Mouse (Mus musculus): ENCODE results near the gene Magoh. TPM values are rescaled to one million over a fixed set of nuclear protein-coding genes. Genes with fewer than 3 reads are reported as not detected.

The Magoh gene
- total RNA-seq (2014; rRNA removed) (42.3 and 46.1 TPM in 2 replicates), polyA plus RNA-seq (2012; rRNA removed) (27.4 and 28.5 TPM in 2 replicates)

DNA sequence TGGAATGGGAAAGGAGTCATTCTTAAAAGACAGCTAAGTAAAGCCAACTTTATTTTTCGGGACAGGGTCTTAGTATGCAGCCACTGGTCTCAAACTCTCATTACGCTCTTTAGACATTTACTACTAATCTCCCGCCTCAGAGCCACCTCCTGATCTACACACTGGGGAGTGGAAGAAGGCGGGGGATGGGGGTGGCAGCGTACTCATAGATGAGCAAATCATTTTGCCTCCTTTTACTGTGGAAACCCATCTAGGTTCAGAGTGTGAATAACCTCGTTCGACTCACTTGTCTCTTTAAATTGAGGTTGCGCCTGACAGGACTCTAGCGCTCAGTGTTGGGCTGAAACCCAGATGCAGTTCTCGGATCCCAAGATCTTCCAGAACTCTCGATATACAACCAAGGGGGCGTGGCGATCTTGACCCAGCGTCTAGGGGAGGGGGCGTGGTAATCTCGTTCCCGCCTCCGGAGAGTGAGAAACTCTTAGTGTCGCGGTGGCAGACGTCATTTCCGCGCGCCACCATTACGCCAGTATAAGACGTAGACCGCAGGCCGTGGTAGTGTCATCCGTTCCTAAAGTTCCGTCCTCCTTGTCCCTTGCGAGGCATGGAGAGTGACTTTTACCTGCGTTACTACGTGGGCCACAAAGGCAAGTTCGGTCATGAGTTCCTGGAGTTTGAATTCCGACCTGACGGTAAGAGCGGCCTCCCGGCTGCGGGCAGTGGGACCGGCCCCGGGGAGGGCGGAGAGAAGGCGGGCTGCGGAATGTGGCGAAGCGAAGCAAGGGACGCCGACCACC, at the start of gene Magoh:
Magoh (plus strand) TSS at position 502 of the 797 bp plus-strand sequence.
- TF ChIP-seq POLR2A (IDR thresholded peaks at IDR 0.05; ENCODE audit: extremely low read depth, insufficient read depth, low read length): peak; percentile 59; the same call in 1 of the 2 replicates
- no peak for TF ChIP-seq CTCF (IDR thresholded peaks at IDR 0.05; ENCODE audit: low read depth, low read length)
- H3K27ac ChIP-seq (replicated peaks; ENCODE audit: insufficient read depth, low read depth, low read length): peak within 1 kb of the TSS; percentile 60
- no peaks in the 10 kb centered on the region for H3K27me3 ChIP-seq (ENCODE audit: control insufficient read depth, insufficient read depth, low read length)
- H3K36me3 ChIP-seq (ENCODE audit: control insufficient read depth, insufficient read depth, low read length): peaks cover 20% of the 10 kb centered on the region
- H3K4me3 ChIP-seq (ENCODE audit: insufficient read depth, low read depth, low read length): peak within 1 kb of the TSS; percentile 73
- peaks cover 4% of the 10 kb centered on the region; the same call in 1 of the 2 replicates for H3K4me1 ChIP-seq (ENCODE audit: control insufficient read depth, insufficient read depth, low read length)
- peaks cover 11% of the 10 kb centered on the region; the same call in 1 of the 2 replicates for H3K79me2 ChIP-seq (ENCODE audit: control insufficient read depth, insufficient read depth, low read length)
- H3K9ac ChIP-seq (ENCODE audit: low read depth, low read length): peak within 1 kb of the TSS; percentile 85
- DNase-seq (ENCODE audit: extremely low read depth, low read depth, low spot score): peak; percentile 86
- 3% methylated on average over 48 of the region's 48 CpGs for WGBS

DNA sequence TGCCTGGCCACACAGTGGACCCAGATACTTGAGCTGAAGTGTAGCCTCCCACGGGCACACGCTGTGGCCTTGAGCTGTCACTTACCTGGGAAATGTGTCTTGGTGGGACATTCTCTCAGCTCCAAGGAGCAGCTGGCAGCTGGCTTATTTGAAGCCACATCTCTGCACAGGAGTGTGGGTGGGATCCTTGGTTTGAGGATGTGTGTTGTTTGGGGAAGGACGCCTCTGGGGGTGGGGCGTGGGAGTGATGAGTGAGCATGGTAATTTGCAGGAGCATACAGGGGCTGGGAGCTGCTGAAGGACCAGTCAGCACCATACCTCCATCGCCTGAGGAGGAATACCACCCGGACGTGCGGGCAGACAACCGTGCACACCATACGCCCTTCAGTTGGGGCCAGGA, 49.4 kb upstream of the Magoh start:
- Histone ChIP-seq H3K27ac (replicated peaks; ENCODE audit: insufficient read depth, low read depth, low read length) (no peak overlapping the region), H3K4me3 (ENCODE audit: insufficient read depth, low read depth, low read length) (no peak overlapping the region), H3K4me1 (ENCODE audit: control insufficient read depth, insufficient read depth, low read length) (no peaks in the 10 kb centered on the region), H3K27me3 (ENCODE audit: control insufficient read depth, insufficient read depth, low read length) (no peaks in the 10 kb centered on the region), H3K79me2 (ENCODE audit: control insufficient read depth, insufficient read depth, low read length) (no peaks in the 10 kb centered on the region), H3K9ac (ENCODE audit: low read depth, low read length) (no peak overlapping the region), H3K36me3 (ENCODE audit: control insufficient read depth, insufficient read depth, low read length) (no peaks in the 10 kb centered on the region)
- TF ChIP-seq CTCF (IDR thresholded peaks at IDR 0.05; ENCODE audit: low read depth, low read length): no peak
- TF ChIP-seq POLR2A (IDR thresholded peaks at IDR 0.05; ENCODE audit: extremely low read depth, insufficient read depth, low read length): no peak
- 80% methylated on average over 10 of the region's 10 CpGs for WGBS
- no peak for DNase-seq (ENCODE audit: extremely low read depth, low read depth, low spot score)

- no peaks in the 10 kb centered on the region for H3K4me1 ChIP-seq (ENCODE audit: control insufficient read depth, insufficient read depth, low read length)
- 87% methylated on average over 7 of the region's 7 CpGs for WGBS
- no peak overlapping the region for H3K4me3 ChIP-seq (ENCODE audit: insufficient read depth, low read depth, low read length)
- H3K36me3 ChIP-seq (ENCODE audit: control insufficient read depth, insufficient read depth, low read length): no peaks in the 10 kb centered on the region
- H3K27me3 ChIP-seq (ENCODE audit: control insufficient read depth, insufficient read depth, low read length): no peaks in the 10 kb centered on the region
- TF ChIP-seq POLR2A (IDR thresholded peaks at IDR 0.05; ENCODE audit: extremely low read depth, insufficient read depth, low read length) (no peak), CTCF (IDR thresholded peaks at IDR 0.05; ENCODE audit: low read depth, low read length) (no peak)
- no peak overlapping the region for H3K27ac ChIP-seq (replicated peaks; ENCODE audit: insufficient read depth, low read depth, low read length)
- no peak overlapping the region for H3K9ac ChIP-seq (ENCODE audit: low read depth, low read length)
- H3K79me2 ChIP-seq (ENCODE audit: control insufficient read depth, insufficient read depth, low read length): no peaks in the 10 kb centered on the region
- DNase-seq (ENCODE audit: extremely low read depth, low read depth, low spot score): no peak
Observed at GRCm38 (mm10) chr4:107830821-107831221, 48.7 kb upstream of the Magoh start.

DNA sequence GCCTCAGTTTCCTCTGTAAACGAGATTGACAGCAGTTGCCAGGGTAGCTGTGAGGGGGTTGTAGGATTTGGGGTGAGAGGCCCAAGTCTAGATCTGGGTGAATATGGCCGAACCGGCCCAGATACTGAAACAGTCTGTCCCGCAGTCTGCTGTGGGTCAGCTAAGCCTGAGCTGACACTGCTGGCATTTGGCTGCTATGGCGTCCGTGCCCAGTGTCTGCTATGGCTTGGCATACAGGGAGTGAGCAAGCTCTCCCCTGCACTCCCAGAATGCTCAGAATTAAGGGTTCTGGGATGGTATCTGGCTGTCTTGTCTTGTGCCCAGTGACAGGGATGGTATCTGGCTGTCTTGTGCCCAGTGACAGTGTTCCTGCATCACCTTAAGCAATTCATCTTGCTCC, 47.9 kb upstream of the Magoh start:
- Histone ChIP-seq H3K36me3 (ENCODE audit: control insufficient read depth, insufficient read depth, low read length) (no peaks in the 10 kb centered on the region), H3K4me1 (ENCODE audit: control insufficient read depth, insufficient read depth, low read length) (no peaks in the 10 kb centered on the region), H3K79me2 (ENCODE audit: control insufficient read depth, insufficient read depth, low read length) (no peaks in the 10 kb centered on the region), H3K27me3 (ENCODE audit: control insufficient read depth, insufficient read depth, low read length) (no peaks in the 10 kb centered on the region), H3K4me3 (ENCODE audit: insufficient read depth, low read depth, low read length) (no peak overlapping the region), H3K27ac (replicated peaks; ENCODE audit: insufficient read depth, low read depth, low read length) (no peak overlapping the region), H3K9ac (ENCODE audit: low read depth, low read length) (no peak overlapping the region)
- no peak for DNase-seq (ENCODE audit: extremely low read depth, low read depth, low spot score)
- 87% methylated on average over 6 of the region's 6 CpGs for WGBS
- TF ChIP-seq POLR2A (IDR thresholded peaks at IDR 0.05; ENCODE audit: extremely low read depth, insufficient read depth, low read length) (no peak), CTCF (IDR thresholded peaks at IDR 0.05; ENCODE audit: low read depth, low read length) (no peak)

DNA sequence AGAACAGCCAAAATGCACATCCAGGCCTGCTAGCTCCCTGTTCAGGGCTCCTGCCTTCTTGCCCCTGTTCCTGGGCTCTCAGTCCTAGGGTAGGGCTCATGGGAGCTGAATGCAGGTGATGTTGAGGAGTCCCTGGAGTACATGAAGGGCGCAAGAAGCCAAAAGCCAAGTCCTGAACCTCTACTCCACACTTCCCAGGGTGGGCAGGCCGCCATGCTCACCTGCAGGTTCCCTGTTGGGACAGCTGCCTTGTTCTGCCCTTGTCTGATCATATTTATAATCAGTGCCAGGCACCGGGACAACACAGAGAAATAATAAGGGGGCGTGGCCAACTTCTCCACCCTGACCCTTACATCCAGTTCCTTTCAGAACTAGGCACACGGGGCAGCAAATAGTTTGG, 46.0 kb upstream of the Magoh start:
- H3K4me3 ChIP-seq (ENCODE audit: insufficient read depth, low read depth, low read length): no peak overlapping the region
- H3K27me3 ChIP-seq (ENCODE audit: control insufficient read depth, insufficient read depth, low read length): no peaks in the 10 kb centered on the region
- 81% methylated on average over 5 of the region's 5 CpGs for WGBS
- no peak overlapping the region for H3K9ac ChIP-seq (ENCODE audit: low read depth, low read length)
- TF ChIP-seq POLR2A (IDR thresholded peaks at IDR 0.05; ENCODE audit: extremely low read depth, insufficient read depth, low read length) (no peak), CTCF (IDR thresholded peaks at IDR 0.05; ENCODE audit: low read depth, low read length) (no peak)
- no peaks in the 10 kb centered on the region for H3K79me2 ChIP-seq (ENCODE audit: control insufficient read depth, insufficient read depth, low read length)
- H3K4me1 ChIP-seq (ENCODE audit: control insufficient read depth, insufficient read depth, low read length): no peaks in the 10 kb centered on the region
- H3K36me3 ChIP-seq (ENCODE audit: control insufficient read depth, insufficient read depth, low read length): no peaks in the 10 kb centered on the region
- no peak for DNase-seq (ENCODE audit: extremely low read depth, low read depth, low spot score)
- no peak overlapping the region for H3K27ac ChIP-seq (replicated peaks; ENCODE audit: insufficient read depth, low read depth, low read length)

Data from liver, adult 2 months (tissue).